Mouse (Mus musculus) cerebellum, adult 2 months (tissue): Measurements from ENCODE around the gene Immp2l.

Experiments used
- CTCF ChIP-seq: fragments of 200-500 bp; IDR thresholded peaks from 2 replicates; pipeline ENCODE4 v1.5.1; 2011; ENCODE audit warnings: low read depth, mild to moderate bottlenecking, control low read depth, low read length, moderate library complexity, borderline replicate concordance; ENCODE audit not compliant: insufficient read depth
- POLR2A ChIP-seq: fragments of 200-500 bp; IDR thresholded peaks from 2 replicates; pipeline ENCODE4 v1.6.1; 2011; ENCODE audit warnings: low read length, control low read depth, borderline replicate concordance; ENCODE audit not compliant: insufficient read depth

GRCm38 (mm10) chr12:41834646-41835045, 810.8 kb downstream of the Immp2l start:
- TF ChIP-seq CTCF, result no peak
- TF ChIP-seq POLR2A, result no peak
